Mouse (Mus musculus) lung, postnatal 0 days (tissue): Measurements from ENCODE around the gene Sctr.

Experiments
- CTCF ChIP-seq: IDR thresholded peaks from 2 replicates; pipeline ENCODE4 v1.5.1; 2016; ENCODE audit warnings: antibody characterized with exemption, mild to moderate bottlenecking
- EP300 ChIP-seq: IDR thresholded peaks from 2 replicates; pipeline ENCODE4 v1.6.1; 2016; ENCODE audit warnings: antibody characterized with exemption, mild to moderate bottlenecking, control low read depth

GRCm38 (mm10) chr1:119973117-119973516, 33.6 kb upstream of the Sctr start:
- TF ChIP-seq CTCF (no peak), EP300 (no peak)
